Mouse (Mus musculus): Measurements from ENCODE around the gene Zbtb12.

Zbtb12 gene

DNA sequence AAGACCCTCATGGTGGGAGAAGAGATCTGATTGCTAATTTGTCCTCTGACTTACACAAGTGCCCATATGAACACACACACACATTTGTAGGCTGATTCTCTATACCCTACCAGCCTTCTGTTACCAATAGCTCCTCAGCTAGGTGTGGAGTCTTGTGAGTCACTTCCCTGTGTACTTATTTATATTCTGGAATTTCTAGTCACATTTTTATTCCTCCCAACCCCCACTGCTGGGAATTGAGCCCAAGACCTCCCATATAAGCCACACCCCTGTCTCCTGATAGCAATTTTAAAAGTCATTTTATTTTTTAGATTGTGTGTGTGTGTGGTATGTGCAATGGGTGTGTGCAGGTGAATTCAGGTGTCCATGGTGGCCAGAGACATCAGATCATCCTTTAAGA, 65.1 kb downstream of the Zbtb12 start:
- DNase-seq (ENCODE audit: low read depth in 2 of 2, low spot score in 2 of 2) = no peak
